Mouse (Mus musculus): ENCODE measurements at regions not wholly inside any gene's neighbourhood (a gene's known extent, or its start where the extent isn't known, plus 50 kb on each side); places are given as distances from the start of the nearest gene placed in this dataset.
"Not testable (repeated sequence)": the region's sequence is repeated elsewhere in the genome, so short reads cannot be mapped to it uniquely, and the experiment has no call there.

GRCm38 (mm10) chr15:3171774-3172173 is 96.6 kb upstream of the Selenop start:
- no peak for DNase-seq

GRCm38 (mm10) chr15:3174072-3174471 is 94.3 kb upstream of the Selenop start:
- DNase-seq = peak; percentile 6

GRCm38 (mm10) chr15:3174848-3175247 is 93.5 kb upstream of the Selenop start:
- peak; percentile 15 for DNase-seq

GRCm38 (mm10) chr15:3201912-3202653 is 66.3 kb upstream of the Selenop start:
- DNase-seq = peak; percentile 52

GRCm38 (mm10) chr15:3205522-3205921 is 62.8 kb upstream of the Selenop start:
- DNase-seq = no peak

DNA sequence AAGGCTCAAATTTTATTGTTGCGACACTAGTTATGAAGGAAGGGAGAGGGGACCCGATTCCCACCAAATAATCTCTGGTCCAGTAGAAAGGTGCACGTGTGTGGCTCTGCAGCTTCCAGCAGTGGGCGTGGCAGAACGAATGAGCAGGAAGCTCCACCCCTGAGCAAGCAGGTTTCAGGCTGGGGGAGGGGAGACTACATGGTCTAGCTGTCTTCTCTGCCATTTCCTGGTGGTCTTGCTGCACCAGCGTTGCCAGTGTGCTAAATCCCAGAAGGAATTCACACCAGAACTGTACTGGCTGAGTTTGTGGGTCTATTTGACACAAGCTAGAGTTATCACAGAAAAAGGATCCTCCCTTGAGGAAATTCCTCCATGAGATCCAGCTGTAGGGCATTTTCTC is 62.3 kb upstream of the Selenop start:
- not testable (repeated sequence) for DNase-seq

DNA sequence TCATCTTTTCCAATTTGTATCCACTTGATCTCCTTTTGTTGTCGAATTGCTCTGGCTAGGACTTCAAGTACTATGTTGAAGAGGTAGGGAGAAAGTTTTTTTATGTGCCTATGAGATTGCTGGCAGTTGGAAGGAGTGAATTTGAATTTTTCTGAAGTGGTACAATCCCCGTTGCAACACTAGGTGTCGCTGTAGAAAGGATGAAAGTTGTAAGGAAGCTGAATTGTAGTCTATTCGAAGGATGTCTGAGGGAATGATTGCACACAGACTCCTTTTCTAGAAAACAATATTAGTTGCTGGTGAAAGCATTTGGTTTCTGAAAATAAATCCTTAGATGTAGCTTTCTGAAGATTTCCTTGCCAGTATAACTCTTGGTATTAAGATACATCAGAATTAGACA is 54.6 kb upstream of the Selenop start:
- peak; percentile 45 for DNase-seq

DNA sequence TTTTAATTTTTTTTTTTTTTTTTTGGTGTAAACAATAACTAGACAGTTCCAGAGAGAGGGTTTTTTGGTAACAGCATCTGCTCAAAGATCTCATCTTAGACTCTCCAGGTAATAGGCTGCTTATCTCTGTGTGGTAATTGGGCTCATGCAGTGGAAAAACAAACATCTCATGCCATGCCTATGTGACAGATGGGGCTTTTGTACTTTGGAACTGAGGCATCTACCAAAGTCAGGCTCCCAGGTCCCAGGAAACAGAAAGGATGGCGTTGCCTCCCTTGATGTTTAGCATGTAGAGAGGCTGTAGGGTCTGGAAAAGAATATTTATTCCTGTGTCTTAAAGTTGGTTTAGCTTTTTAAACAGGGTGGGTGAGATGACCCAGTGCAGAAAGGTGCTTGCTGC is 53.1 kb upstream of the Selenop start:
- DNase-seq = no peak

Data from thymus, postnatal 14 days (tissue).